Mouse (Mus musculus): ENCODE measurements around the gene Oas3.
A peak's percentile ranks its signal among the peaks of the same experiment; 100 is the strongest.
"Not testable (repeated sequence)": the region's sequence is repeated elsewhere in the genome, so short reads cannot be mapped to it uniquely, and the experiment has no call there.

Gene Oas3

GRCm38 (mm10) chr5:120777478-120777877 is at the start of gene Oas3:
TSS of gene Oas3 (minus strand) at chr5:120777661.
- peak; percentile 48 for DNase-seq (ENCODE audit: low spot score)

- DNase-seq (ENCODE audit: low spot score) = no peak
Measured at GRCm38 (mm10) chr5:120818999-120819398, 41.5 kb upstream of the Oas3 start.

- peak; percentile 44 for DNase-seq (ENCODE audit: low spot score)
Measured at GRCm38 (mm10) chr5:120815949-120816348, 38.5 kb upstream of the Oas3 start.

- DNase-seq (ENCODE audit: low spot score) = no peak
Measured at GRCm38 (mm10) chr5:120813023-120813422, 35.6 kb upstream of the Oas3 start.

GRCm38 (mm10) chr5:120811951-120812819 is 34.7 kb upstream of the Oas3 start, which contains the start of gene Oas1c:
TSS of gene Oas1c (minus strand) at chr5:120812514.
- DNase-seq (ENCODE audit: low spot score) = peak; percentile 79

- DNase-seq (ENCODE audit: low spot score) = no peak
Measured at GRCm38 (mm10) chr5:120809171-120809570, 31.7 kb upstream of the Oas3 start.

- DNase-seq (ENCODE audit: low spot score) = peak; percentile 59
Measured at GRCm38 (mm10) chr5:120806458-120806857, 29.0 kb upstream of the Oas3 start.

GRCm38 (mm10) chr5:120803596-120803995 is 26.1 kb upstream of the Oas3 start:
- no peak for DNase-seq (ENCODE audit: low spot score)

- peak; percentile 25 for DNase-seq (ENCODE audit: low spot score)
Measured at GRCm38 (mm10) chr5:120798943-120799342, 21.5 kb upstream of the Oas3 start.

GRCm38 (mm10) chr5:120798147-120798546 is 20.7 kb upstream of the Oas3 start:
- DNase-seq (ENCODE audit: low spot score) = not testable (repeated sequence)

- not testable (repeated sequence) for DNase-seq (ENCODE audit: low spot score)
Measured at GRCm38 (mm10) chr5:120795480-120796034, 18.1 kb upstream of the Oas3 start, which contains the start of gene Oas1e. TSS of gene Oas1e (minus strand) at chr5:120795530.

GRCm38 (mm10) chr5:120793043-120793442 is 15.6 kb upstream of the Oas3 start:
- DNase-seq (ENCODE audit: low spot score) = peak; percentile 61

- no peak for DNase-seq (ENCODE audit: low spot score)
Measured at GRCm38 (mm10) chr5:120787042-120787441, 9.6 kb upstream of the Oas3 start.

GRCm38 (mm10) chr5:120782446-120782845 is 5.0 kb upstream of the Oas3 start:
- no peak for DNase-seq (ENCODE audit: low spot score)

- no peak for DNase-seq (ENCODE audit: low spot score)
Measured at GRCm38 (mm10) chr5:120781646-120782045, 4.2 kb upstream of the Oas3 start.

GRCm38 (mm10) chr5:120779922-120780321 is 2.5 kb upstream of the Oas3 start:
- no peak for DNase-seq (ENCODE audit: low spot score)

GRCm38 (mm10) chr5:120778941-120779340 is 1.5 kb upstream of the Oas3 start:
- no peak for DNase-seq (ENCODE audit: low spot score)

GRCm38 (mm10) chr5:120776801-120777200 is 660 bp downstream of the Oas3 start:
- peak; percentile 56 for DNase-seq (ENCODE audit: low spot score)

- peak; percentile 40 for DNase-seq (ENCODE audit: low spot score)
Measured at GRCm38 (mm10) chr5:120775287-120775985, 2.0 kb downstream of the Oas3 start.

GRCm38 (mm10) chr5:120769396-120769795 is 8.1 kb downstream of the Oas3 start:
- DNase-seq (ENCODE audit: low spot score) = peak; percentile 49

- DNase-seq (ENCODE audit: low spot score) = no peak
Measured at GRCm38 (mm10) chr5:120765010-120765409, 12.5 kb downstream of the Oas3 start.

- no peak for DNase-seq (ENCODE audit: low spot score)
Measured at GRCm38 (mm10) chr5:120761901-120762300, 15.6 kb downstream of the Oas3 start.

- no peak for DNase-seq (ENCODE audit: low spot score)
Measured at GRCm38 (mm10) chr5:120754215-120754614, 23.2 kb downstream of the Oas3 start.
